Mouse (Mus musculus): ENCODE results near the gene Plscr1.

Plscr1 gene

GRCm38 (mm10) chr9:92260481-92261159 is 11.1 kb downstream of the Plscr1 start:
- DNase-seq = no peak

DNA sequence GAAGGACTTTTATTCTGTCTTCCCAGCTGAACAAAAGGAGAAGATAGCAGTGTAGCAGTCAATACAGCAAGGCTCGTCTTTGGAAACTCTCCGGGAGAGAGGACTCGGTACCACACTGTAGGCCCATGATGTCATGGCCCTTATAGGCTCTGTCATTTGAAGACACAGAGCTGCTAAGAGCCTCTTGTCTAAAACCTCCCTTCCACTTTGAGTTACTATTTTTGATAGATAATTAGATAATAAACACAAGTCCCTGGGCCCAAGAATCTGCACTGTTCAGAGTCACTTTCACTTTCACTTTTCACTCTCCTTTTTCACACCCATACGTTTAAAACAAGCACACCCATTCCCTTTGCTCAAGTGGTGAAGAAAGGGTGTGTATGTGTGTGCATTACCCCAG is 16.2 kb downstream of the Plscr1 start:
- DNase-seq = no peak

GRCm38 (mm10) chr9:92266558-92267171 is 17.1 kb downstream of the Plscr1 start:
- DNase-seq = peak; percentile 51

DNA sequence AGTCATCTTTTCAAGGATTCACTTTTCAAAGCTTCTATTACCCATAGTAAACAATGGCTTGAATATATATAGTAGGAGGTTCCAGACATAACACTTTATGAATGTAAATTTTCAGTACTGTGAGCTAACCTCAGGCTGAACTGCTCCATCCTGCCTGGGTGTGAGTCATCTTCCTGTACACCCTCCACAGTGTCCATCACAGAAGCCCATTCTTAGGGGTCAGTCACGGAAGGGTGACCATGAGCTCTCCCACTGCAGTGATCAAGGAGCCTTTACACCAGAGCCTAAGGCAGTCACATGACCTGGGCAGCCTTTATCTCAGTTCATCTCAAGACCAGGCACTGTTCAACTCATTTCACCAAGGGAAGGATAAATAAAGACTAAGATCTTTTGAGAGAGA is 18.2 kb downstream of the Plscr1 start:
- DNase-seq = no peak

DNA sequence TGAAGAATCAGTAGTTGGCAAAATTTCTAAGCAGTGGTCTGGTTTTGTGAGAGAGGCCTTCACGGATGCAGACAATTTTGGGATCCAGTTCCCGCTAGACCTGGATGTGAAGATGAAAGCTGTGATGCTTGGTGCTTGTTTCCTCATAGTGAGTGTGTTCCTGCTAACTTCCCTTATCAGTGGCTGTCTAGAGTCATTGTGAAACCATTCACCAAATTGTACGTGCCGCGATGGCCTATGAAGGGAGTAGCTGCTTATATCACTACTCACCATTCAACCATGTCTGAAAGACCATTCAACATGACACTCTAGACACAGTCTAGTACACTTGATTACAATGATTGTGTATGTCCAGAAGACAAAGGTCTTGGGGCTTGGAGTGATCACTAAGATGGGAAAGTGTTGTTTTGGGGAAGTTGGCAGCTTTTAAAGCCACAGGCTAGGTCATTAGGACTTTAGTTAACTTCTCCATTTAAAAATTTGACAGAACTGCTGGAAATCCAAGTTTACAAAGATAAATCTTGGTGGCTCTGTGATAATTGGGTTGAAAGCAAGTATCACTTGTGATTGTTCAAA is 20.4 kb downstream of the Plscr1 start:
- DNase-seq = no peak

GRCm38 (mm10) chr9:92270927-92271326 is 21.4 kb downstream of the Plscr1 start:
- DNase-seq = peak; percentile 93

DNA sequence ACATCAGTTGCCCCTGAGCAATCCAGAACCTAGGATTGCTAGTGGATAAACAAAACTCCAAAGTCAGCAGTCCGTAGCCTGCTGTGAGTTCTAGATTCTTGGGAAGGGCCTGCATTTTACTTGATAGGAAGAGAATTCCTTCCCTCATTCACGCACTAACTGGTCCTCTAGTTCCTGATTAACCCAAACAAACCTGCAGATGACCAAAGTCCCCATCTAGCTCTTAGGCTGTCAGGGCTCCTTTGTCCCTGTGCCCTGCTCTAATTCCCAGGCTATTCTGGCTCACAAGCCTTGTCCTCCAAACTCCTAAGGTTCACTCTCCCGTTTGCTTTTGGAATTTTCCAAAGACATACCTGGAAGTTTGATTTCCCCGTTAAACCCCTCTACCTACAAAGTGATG is 23.1 kb downstream of the Plscr1 start:
- peak; percentile 43 for DNase-seq

DNA sequence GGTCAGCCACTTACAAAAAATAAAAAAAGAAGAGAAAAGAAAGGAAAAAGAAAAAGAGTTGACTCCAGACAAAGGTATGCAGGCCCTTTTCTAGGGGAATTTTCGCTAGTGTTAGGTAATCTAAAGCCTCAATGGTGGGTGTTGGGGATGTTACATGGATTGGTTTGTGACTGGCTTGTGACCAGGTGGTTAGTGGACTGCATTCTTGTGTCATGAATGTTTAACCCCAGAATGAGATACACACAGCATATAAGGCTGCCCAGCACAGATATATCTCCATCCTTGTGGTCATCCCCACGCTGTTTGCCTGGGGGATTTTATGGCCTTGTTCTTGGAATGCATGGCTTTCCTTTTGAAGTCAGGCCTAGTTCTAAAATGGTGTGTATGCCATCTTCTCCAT is 23.7 kb downstream of the Plscr1 start:
- peak; percentile 45 for DNase-seq

GRCm38 (mm10) chr9:92273956-92274762 is 24.6 kb downstream of the Plscr1 start:
- peak; percentile 64 for DNase-seq

DNA sequence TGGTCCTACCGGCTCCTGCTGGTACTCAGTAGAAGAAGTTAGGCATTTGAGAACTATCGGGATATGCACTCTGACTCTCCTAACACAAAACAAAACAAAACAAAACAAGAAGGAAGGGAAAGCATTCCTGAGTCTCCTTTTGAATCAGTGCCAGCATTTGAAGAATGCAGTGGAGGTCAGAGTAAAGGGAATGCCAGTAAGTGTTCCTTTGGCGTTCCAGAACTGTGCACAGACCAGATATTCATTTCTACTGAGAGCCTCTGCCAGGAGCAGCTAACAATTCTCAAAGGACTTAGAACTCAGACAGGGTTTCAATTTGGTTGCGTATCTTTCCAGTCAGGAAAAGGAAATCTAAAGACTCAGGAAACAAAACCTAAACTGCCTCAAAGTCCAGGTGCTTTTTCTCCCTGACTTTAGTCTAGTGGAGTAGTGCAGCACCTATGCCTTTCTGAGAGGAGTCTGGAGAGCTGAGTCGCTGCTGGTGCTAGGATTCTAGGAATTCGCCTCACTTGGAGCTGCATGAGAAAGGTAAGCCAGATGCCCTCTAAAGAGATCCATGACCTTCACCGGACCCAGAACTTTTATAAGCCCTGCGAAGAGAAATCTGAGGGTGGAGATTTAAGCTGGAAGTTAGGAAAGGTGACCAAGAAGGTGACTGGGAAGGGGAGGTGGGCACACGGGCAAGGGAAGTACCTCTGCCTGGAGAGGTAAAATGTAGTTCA is 26.1 kb downstream of the Plscr1 start, which contains the start of gene Plscr2:
Gene Plscr2 (plus strand): TSS at position 117 of the 722 bp plus-strand sequence.
- peak; percentile 67 for DNase-seq

GRCm38 (mm10) chr9:92276360-92276759 is 26.8 kb downstream of the Plscr1 start:
- peak; percentile 67 for DNase-seq

DNA sequence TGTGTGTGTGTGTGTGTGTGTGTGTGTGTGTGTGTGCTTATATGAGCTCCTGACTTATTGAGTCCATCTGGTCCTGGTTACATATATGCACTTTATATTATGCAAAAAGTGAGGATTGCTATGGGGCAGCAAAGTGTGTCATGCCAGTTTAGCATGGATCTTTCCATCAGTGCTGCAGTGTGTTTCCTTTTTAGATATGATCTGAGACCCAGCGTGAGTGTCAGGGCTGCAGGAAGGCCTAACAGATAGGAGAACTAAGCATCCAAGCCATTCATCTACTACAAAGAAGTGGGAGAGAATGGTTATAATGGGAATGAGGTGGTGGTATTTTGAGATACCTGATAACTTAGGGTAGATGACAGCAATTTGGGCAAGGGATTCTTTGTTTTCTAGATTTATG is 30.5 kb downstream of the Plscr1 start:
- DNase-seq = no peak

DNA sequence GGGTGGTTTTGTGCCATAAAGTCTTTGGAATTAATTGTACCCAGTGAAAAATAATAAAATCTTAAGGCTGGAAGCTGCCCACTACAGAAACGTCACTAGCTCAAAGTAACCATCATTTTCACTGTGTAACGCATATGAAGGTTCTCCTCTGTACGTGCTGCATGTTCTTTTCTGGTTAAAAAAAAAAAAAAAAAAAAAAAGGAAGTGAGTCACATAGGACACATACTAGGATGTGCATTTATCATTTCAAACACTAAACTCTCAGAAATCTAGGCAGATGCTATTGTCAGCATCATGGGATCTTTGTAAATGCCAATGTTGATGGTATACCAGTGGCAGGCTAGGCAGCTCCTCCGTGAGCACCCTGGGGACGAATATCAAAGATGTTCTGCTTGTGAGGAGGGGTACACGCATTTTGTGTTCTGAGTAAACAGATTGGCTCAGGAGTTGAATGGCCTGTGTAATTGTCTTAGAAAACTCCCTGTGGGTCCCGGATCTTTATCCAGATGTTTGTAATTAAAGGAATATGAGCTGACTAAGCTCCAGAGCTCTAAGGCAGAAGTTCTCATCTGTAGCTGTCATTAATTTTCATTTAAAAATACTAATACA is 33.1 kb downstream of the Plscr1 start:
- DNase-seq = no peak

DNA sequence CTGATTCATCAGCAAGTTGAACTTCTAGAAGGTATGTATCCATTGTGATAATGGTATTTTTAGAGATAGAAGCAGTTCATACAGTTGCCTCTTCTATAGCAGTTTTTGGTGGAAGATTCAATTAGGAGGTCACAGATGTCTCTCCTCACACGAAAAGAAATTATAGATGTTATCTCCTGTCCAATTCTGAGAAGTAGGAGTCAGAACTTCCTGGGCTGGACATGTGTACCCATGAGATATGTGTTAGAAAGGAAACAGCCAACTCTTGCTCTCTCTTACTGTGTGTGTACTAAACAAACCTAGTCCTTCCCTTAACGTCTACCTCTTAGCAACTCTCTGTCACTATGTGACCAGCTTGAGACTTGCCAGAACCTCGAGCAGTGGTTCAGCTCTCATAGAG is 40.1 kb downstream of the Plscr1 start:
- DNase-seq = no peak

DNA sequence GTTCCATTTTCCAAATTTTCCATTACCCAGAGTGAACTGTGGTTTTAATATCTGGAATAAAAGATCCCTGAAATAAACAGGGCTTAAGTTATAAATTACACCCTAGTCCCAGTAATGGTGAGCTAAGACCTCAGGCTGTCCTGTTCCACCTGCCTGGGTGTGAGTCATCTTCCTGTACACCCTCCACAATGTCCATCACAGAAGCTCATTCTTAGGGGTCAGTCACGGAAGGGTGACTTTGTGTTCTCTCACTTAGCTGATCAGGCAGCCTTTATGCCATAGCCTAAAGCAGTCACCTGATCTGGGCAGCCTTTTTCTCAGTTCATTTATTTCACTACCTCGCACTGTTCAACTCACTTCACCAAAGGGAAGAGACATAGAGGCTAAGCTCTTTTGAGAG is 42.6 kb downstream of the Plscr1 start:
- no peak for DNase-seq

DNA sequence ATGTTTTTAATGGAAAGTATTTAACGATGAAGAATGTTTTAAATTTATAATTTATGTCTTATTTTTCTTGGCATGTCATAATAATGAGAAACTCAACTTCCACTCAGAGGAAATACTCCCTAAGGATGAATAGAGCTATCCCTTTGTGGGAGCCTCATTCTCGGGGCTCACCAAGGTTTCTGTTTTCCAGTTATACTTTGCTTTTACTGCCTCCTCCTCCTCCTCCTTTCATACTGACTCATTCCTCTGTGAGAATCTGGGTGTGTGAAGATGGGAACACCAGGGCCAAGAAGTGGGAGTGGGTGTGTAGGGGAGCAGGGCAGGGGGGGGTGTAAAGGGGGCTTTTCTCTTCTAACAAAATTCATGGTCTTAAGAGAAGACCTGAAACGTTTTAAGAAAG is 43.4 kb downstream of the Plscr1 start:
- no peak for DNase-seq

DNA sequence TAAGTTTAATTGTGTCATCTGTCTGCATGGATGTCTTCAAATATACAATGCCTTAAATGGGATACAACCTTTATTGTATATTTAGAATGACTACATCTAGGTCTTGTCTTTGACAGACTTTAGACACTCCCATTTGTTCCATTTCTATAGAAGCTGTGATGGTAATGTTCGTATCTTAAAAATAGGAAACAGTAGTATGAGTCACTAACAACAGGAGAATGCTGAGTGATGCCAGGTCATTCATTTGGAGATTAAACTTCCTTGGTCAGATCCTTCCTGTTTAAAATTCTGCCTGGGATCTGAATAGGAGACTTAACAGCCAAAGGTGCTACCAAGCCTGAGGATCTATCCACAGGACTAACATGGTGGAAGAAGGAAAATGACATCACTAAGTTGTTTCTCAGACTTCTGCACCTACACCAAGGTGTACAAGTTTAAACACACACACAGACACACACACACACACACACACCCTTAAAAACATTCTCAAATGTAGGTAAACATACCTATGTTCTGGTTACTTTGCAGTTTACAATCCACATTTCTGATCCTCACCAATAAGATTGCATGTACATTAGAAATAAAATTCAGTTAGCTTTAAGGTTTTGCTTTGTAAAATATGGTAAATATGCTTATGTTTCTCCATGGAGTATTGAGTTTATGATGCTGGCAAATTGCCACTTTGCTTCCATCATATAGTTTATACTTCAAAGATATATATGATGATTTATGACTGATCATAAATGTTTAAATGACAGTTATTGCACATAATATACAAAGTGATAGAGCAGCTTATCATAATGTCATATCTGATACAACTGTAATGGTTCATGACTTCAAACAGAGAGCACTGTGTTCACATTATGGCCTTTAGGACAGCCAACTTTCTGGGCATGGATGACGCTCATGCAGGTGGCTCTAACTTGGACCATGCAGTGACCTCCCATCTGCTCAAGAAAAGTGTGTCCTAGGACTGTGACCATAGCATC is 44.3 kb downstream of the Plscr1 start:
- DNase-seq = no peak

- DNase-seq = no peak
These were observed 48.7 kb downstream of the Plscr1 start for GRCm38 (mm10) chr9:92298288-92298687.

DNA sequence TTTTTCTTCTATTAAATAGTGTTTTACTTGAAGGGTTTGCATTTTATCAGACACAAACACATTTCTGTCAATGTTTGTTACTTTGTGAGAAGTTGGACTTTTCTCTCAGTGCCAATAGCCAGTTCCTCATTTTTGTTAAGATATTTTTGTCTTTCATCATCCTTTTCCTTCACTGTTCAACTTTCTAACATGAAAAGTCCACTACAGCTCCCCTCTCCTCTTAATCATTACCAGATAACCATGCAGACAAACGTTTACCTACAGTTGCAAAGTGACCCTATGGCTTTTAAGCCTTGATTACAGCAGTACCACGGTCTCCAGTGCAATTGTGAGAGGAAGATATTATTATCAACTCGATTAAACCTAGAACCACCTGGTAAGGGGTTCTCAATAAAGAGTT is 51.7 kb downstream of the Plscr1 start:
- DNase-seq = no peak

- DNase-seq = no peak
These were observed 55.5 kb downstream of the Plscr1 start for GRCm38 (mm10) chr9:92305075-92305474.

DNA sequence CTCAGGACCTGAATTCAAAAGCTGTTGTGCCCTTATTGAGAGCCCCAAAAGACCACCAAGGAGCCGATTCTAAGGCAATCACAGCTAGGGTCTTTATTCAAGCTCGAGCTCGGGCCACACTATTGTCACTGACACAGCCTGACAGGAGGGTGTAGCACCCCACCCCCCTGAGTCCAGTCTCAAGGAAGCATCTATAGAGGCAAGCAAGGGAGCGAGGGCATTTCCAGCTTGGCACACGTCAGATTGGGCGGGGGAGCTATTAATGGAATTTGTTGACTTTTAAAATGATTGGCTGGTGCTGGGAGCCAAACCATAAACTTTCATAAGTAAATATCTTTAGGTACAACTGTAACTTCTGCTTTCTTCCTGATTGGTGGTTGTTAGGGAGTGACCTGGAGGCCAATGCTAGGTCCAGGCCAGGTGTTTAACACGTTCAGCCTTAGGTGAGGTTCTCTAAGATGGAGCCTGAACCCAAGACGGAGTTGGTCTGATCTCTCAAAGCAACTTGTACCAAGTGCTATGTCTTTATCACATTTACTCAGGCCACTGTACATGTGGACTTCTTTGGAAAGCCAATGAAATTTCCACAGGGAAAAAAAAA is 56.2 kb downstream of the Plscr1 start:
- DNase-seq = no peak

All from kidney, adult 18-20 months (tissue).